Mouse (Mus musculus) CH12.LX (cell line): Measurements from ENCODE around the gene Rbm4b. TPM values are rescaled to one million over a fixed set of nuclear protein-coding genes. Genes with fewer than 3 reads are reported as not detected.

Experiments
- DNase-seq: peaks from one replicate; pipeline ENCODE4 v3.0.0-alpha.2; 2013; ENCODE audit errors: extremely low read depth
- H3K27ac ChIP-seq: 2 replicates; pipeline ENCODE4 v1.5.1; 2012; ENCODE audit warnings: low read depth, mild to moderate bottlenecking, control low read depth, moderate library complexity; ENCODE audit not compliant: insufficient read depth
- H3K27me3 ChIP-seq: replicated peaks from 2 replicates; pipeline ENCODE3; 2012; ENCODE audit warnings: inconsistent platforms
- H3K36me3 ChIP-seq, 2 experiments: replicated peaks in 1 of 2; 2 replicates each; pipeline versions ENCODE3 to v1.6.1; 2012; ENCODE audit warnings: inconsistent platforms in 1 of 2, low read length in 1 of 2, mild to moderate bottlenecking in 1 of 2, mixed read lengths in 1 of 2, moderate library complexity in 1 of 2; ENCODE audit not compliant: control insufficient read depth in 1 of 2, insufficient read depth in 1 of 2
- H3K4me1 ChIP-seq, 2 experiments: 2 replicates each; pipeline ENCODE4 v1.6.1; 2012; ENCODE audit warnings: inconsistent platforms in 1 of 2, moderate library complexity in 1 of 2; ENCODE audit not compliant: insufficient read depth in 2 of 2, control insufficient read depth in 1 of 2
- H3K4me2 ChIP-seq: 2 replicates; pipeline ENCODE4 v1.6.1; 2012; ENCODE audit warnings: low read depth, mild to moderate bottlenecking, control low read depth; ENCODE audit not compliant: poor library complexity, insufficient read depth, severe bottlenecking
- H3K4me3 ChIP-seq, 3 experiments: fragments of 150-350 bp in 1 of 3; sonication (generic) in 1 of 3; replicated peaks in 1 of 3; 2 replicates each; pipeline versions ENCODE3 to v1.5.1; 2011 to 2012; ENCODE audit warnings: low read depth in 2 of 3, low read length in 2 of 3, mild to moderate bottlenecking in 2 of 3, moderate library complexity in 2 of 3, control low read depth in 1 of 3, improper control_type of control experiment in 1 of 3, inconsistent platforms in 1 of 3, mixed read lengths in 1 of 3; ENCODE audit not compliant: poor library complexity in 1 of 3
- H3K79me2 ChIP-seq: replicated peaks from 2 replicates; pipeline ENCODE4 v1.6.1; 2012; ENCODE audit warnings: mild to moderate bottlenecking, moderate library complexity; ENCODE audit not compliant: control insufficient read depth, poor library complexity, insufficient read depth, severe bottlenecking; ENCODE audit errors: extremely low read depth
- H3K9ac ChIP-seq: 2 replicates; pipeline ENCODE4 v1.6.1; 2012; ENCODE audit warnings: low read depth, mild to moderate bottlenecking, control low read depth, moderate library complexity; ENCODE audit not compliant: insufficient read depth
- H3K9me3 ChIP-seq: replicated peaks from 2 replicates; pipeline ENCODE3; 2012; ENCODE audit warnings: low read length, inconsistent platforms, mixed read lengths
- BHLHE40 ChIP-seq: IDR thresholded peaks from 2 replicates; pipeline ENCODE4 v1.6.1; 2011; ENCODE audit warnings: mild to moderate bottlenecking, low read depth, low read length, improper control_type of control experiment
- CHD1 ChIP-seq: IDR thresholded peaks from 2 replicates; pipeline ENCODE4 v1.6.1; 2012; ENCODE audit warnings: low read depth, low read length, improper control_type of control experiment, inconsistent platforms
- CHD2 ChIP-seq: IDR thresholded peaks from 2 replicates; pipeline ENCODE4 v1.6.1; 2011; ENCODE audit warnings: low read length, improper control_type of control experiment
- HCFC1 ChIP-seq: IDR thresholded peaks from 2 replicates; pipeline ENCODE4 v1.6.1; 2012; ENCODE audit warnings: low read depth, mild to moderate bottlenecking, inconsistent platforms, low read length, improper control_type of control experiment
- MAZ ChIP-seq: IDR thresholded peaks from 2 replicates; pipeline ENCODE4 v1.6.1; 2012; ENCODE audit warnings: low read depth, mild to moderate bottlenecking, inconsistent platforms, low read length, improper control_type of control experiment, moderate library complexity
- MEF2A ChIP-seq: IDR thresholded peaks from 2 replicates; pipeline ENCODE4 v1.6.1; 2014; ENCODE audit warnings: low read depth, mild to moderate bottlenecking, inconsistent platforms, low read length, improper control_type of control experiment, borderline replicate concordance
- NRF1 ChIP-seq: IDR thresholded peaks from 2 replicates; pipeline ENCODE4 v1.6.1; 2014; ENCODE audit warnings: low read depth, mild to moderate bottlenecking, inconsistent platforms, low read length, improper control_type of control experiment, moderate library complexity
- PAX5 ChIP-seq: IDR thresholded peaks from 2 replicates; pipeline ENCODE4 v1.6.1; 2012; ENCODE audit warnings: low read length, inconsistent platforms, mixed read lengths
- POLR2A ChIP-seq: IDR thresholded peaks from 2 replicates; pipeline ENCODE4 v1.6.1; 2011; ENCODE audit warnings: low read depth, mild to moderate bottlenecking, improper control_type of control experiment, low read length
- POLR2AphosphoS2 ChIP-seq: IDR thresholded peaks from 2 replicates; pipeline ENCODE4 v1.6.1; 2011; ENCODE audit warnings: low read depth, low read length, improper control_type of control experiment
- TBP ChIP-seq: conservative IDR thresholded peaks from 2 replicates; pipeline ENCODE4 v1.6.1; 2011; ENCODE audit warnings: low read depth, low read length, improper control_type of control experiment
- TCF12 ChIP-seq: IDR thresholded peaks from 2 replicates; pipeline ENCODE4 v1.6.1; 2014; ENCODE audit warnings: low read depth, mild to moderate bottlenecking, inconsistent platforms, low read length, improper control_type of control experiment
- UBTF ChIP-seq: IDR thresholded peaks from 2 replicates; pipeline ENCODE4 v1.6.1; 2012; ENCODE audit warnings: low read depth, mild to moderate bottlenecking, inconsistent platforms, low read length, improper control_type of control experiment, moderate library complexity
- USF1 ChIP-seq: IDR thresholded peaks from 2 replicates; pipeline ENCODE4 v1.6.1; 2014; ENCODE audit warnings: low read depth, mild to moderate bottlenecking, inconsistent platforms, low read length, improper control_type of control experiment
- USF2 ChIP-seq: conservative IDR thresholded peaks from 2 replicates; pipeline ENCODE4 v1.6.1; 2011; ENCODE audit warnings: low read depth, low read length, improper control_type of control experiment
- ZC3H11A ChIP-seq: IDR thresholded peaks from 2 replicates; pipeline ENCODE4 v1.6.1; 2012; ENCODE audit warnings: low read depth, mild to moderate bottlenecking, inconsistent platforms, low read length, improper control_type of control experiment
- ZMIZ1 ChIP-seq: IDR thresholded peaks from 2 replicates; pipeline ENCODE4 v1.6.1; 2012; ENCODE audit warnings: low read depth, mild to moderate bottlenecking, inconsistent platforms, low read length, improper control_type of control experiment
- ZNF384 ChIP-seq: IDR thresholded peaks from 2 replicates; pipeline ENCODE4 v1.6.1; 2012; ENCODE audit warnings: low read depth, low read length, improper control_type of control experiment, inconsistent platforms
- dilution Hi-C: fragments of 300-500 bp; cut with MboI; formaldehyde crosslinking; loops from 2 replicates; pipeline ENCODE4 v1.14.3; 2020; ENCODE audit warnings: low sequenced_read_pairs; ENCODE audit not compliant: extremely low pct_unique_long_range_greater_than_20kb, extremely low pct_ligation_motif_present
- in situ Hi-C: fragments of 300-500 bp; cut with MboI; formaldehyde crosslinking; loops from 3 replicates; pipeline ENCODE4 v1.14.3; 2019; ENCODE audit warnings: low sequenced_read_pairs, low pct_ligation_motif_present, low pct_unique_long_range_greater_than_20kb, mixed read lengths
- polyA plus RNA-seq: library from polyadenylated mRNA; unstranded; fragments of >175 nt; gene quantifications from 2 replicates; pipeline ENCODE4 v1.2.1, GENCODE M21; 2012; ENCODE audit warnings: low read depth; ENCODE audit not compliant: insufficient read length
- total RNA-seq, 2 experiments: library from RNA; depleted of rRNA; stranded (reverse); fragments of 300-350 nt in 1 of 2; fragments of >200 nt in 1 of 2; gene quantifications; 2 replicates each; pipeline ENCODE4 v1.2.3; 2012 to 2014

Gene Rbm4b
- total and polyA plus RNA-seq, 3 experiments, result 7.0 to 13.8 (median 11.1) TPM

GRCm38 (mm10) chr19:4785206-4785605 is 28.9 kb downstream of the Rbm4b start:
- TF ChIP-seq ZNF384 (no peak), MEF2A (no peak), USF2 (no peak), CHD1 (no peak), TCF12 (no peak)

GRCm38 (mm10) chr19:4786313-4786712 is 30.0 kb downstream of the Rbm4b start:
- Histone ChIP-seq H3K4me3 (no peak overlapping the region), H3K4me1 (peaks cover 11 to 51% of the 10 kb centered on the region in 2 experiments), H3K36me3 (peaks cover 71 to 97% of the 10 kb centered on the region in 2 experiments), H3K27ac (no peak overlapping the region), H3K27me3 (no peaks in the 10 kb centered on the region), H3K79me2 (peaks cover 95% of the 10 kb centered on the region), H3K9ac (no peak overlapping the region), H3K4me2 (no peak overlapping the region), H3K9me3 (no peaks in the 10 kb centered on the region)
- dilution Hi-C loops, result no loop called here
- TF ChIP-seq UBTF (no peak), BHLHE40 (no peak), CHD2 (no peak), TBP (no peak), HCFC1 (no peak), ZMIZ1 (no peak), USF2 (no peak), NRF1 (no peak), POLR2A (no peak), USF1 (no peak), ZC3H11A (no peak), MAZ (no peak), POLR2AphosphoS2 (no peak), PAX5 (no peak)
- in situ Hi-C loops, result no loop called here
- no peak for DNase-seq

More at GRCm38 (mm10) chr19:4785206-4785605, 28.9 kb downstream of the Rbm4b start:
- H3K4me1 ChIP-seq, result peaks cover 10 to 40% of the 10 kb centered on the region in 2 experiments
- H3K27me3 ChIP-seq, result no peaks in the 10 kb centered on the region
- H3K79me2 ChIP-seq, result peaks cover 92% of the 10 kb centered on the region
- no peaks in the 10 kb centered on the region for H3K9me3 ChIP-seq
- dilution Hi-C loops (no loop called here), in situ Hi-C loops (no loop called here)
- H3K9ac ChIP-seq, result no peak overlapping the region
- no peak overlapping the region for H3K4me2 ChIP-seq
- DNase-seq, result no peak
- peaks cover 70 to 96% of the 10 kb centered on the region in 2 experiments for H3K36me3 ChIP-seq
- H3K27ac ChIP-seq, result no peak overlapping the region
- H3K4me3 ChIP-seq, result no peak overlapping the region
